Mouse (Mus musculus) E14TG2a.4 (cell line): ENCODE measurements around the gene Gm17409.

Experiments
- CTCF ChIP-seq: conservative IDR thresholded peaks from 2 replicates; pipeline ENCODE4 v1.5.1; 2014; ENCODE audit warnings: low read length
- NANOG ChIP-seq: IDR thresholded peaks from 2 replicates; pipeline ENCODE4 v1.6.1; 2014; ENCODE audit warnings: borderline replicate concordance, low read length, mixed read lengths

GRCm38 (mm10) chr2:58436911-58437310 is 33.0 kb upstream of the Gm17409 start:
- TF ChIP-seq CTCF (no peak), NANOG (no peak)
